Comparison of ENCODE assay signal across 9 mouse cellular contexts in the genomic region with DNA sequence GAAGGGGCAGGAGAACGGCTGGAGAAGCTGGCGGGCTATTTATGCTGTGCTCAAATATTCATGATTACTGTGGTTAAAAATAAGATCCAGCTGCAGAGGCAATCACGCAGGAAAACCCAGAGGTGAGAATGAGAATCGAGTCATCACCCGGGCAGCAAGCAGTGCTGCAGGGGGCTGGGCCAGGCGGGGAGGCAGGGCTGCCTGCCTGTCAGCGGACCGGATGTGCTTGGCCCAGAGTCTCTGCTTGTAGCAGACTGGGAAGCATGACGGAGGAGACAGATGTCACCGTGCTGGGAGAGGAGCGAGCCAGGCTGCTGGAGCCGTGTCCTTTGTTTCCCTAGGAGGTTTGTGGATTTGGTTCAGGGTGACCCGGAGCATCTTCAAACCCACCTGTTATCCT. TPM values are rescaled to one million over a fixed set of nuclear protein-coding genes. Genes with fewer than 3 reads are reported as not detected.
A peak's percentile ranks its signal among the peaks of the same experiment; 100 is the strongest.
DNase-seq lines count a peak whose midpoint lies in the region; ATAC-seq lines count a peak whose summit lies in the region.
"Had no signal": no experiment of that assay in that cellular context is flagged by ENCODE, and none has a peak within 500 bp of the region (broad histone marks: within the 10 kb centered on the region; RNA-seq: fewer than 3 reads in every experiment).

No protein-coding gene starts in this region.

- H3K36me3 ChIP-seq in heart, embryonic 11.5 days (ENCODE audit: control insufficient read depth, insufficient read depth, low read length) = no peaks in the 10 kb centered on the region
- H3K36me3 ChIP-seq in lung, embryonic 15.5 days = no peaks in the 10 kb centered on the region

- DNase-seq in heart, postnatal 25 days (ENCODE audit: low spot score) = no peak
- no peak for DNase-seq in lung, postnatal 25 days (ENCODE audit: low spot score)
- peak; percentile 31 to 57 for DNase-seq in heart, postnatal 10 days
- peak; percentile 76 for DNase-seq in lung, postnatal 10 days
- DNase-seq in urinary bladder, postnatal 25 days (ENCODE audit: low spot score) = no peak
- DNase-seq: cerebellum, adult 18-20 months had no signal

- no peak overlapping the region for H3K9ac ChIP-seq in heart, embryonic 11.5 days (ENCODE audit: low read depth, low read length)
- H3K9ac ChIP-seq in lung, embryonic 15.5 days = no peak overlapping the region

- H3K4me2 ChIP-seq in heart, embryonic 11.5 days = peak overlapping the region; percentile 6
- no peak overlapping the region for H3K4me2 ChIP-seq in lung, embryonic 15.5 days

- peak overlapping the region; percentile 46; the same call in 1 of the 2 replicates for H3K27ac ChIP-seq in heart, embryonic 11.5 days (ENCODE audit: low read depth, low read length)
- H3K27ac ChIP-seq in lung, embryonic 15.5 days = no peak overlapping the region

- H3K4me1 ChIP-seq in heart, embryonic 11.5 days (ENCODE audit: control insufficient read depth, insufficient read depth, low read length) = no peaks in the 10 kb centered on the region
- peaks cover 23% of the 10 kb centered on the region for H3K4me1 ChIP-seq in lung, embryonic 15.5 days

- H3K27me3 ChIP-seq in heart, embryonic 11.5 days (ENCODE audit: control insufficient read depth, insufficient read depth, low read length) = no peaks in the 10 kb centered on the region
- no peaks in the 10 kb centered on the region for H3K27me3 ChIP-seq in lung, embryonic 15.5 days

- no peak for ATAC-seq in heart, embryonic 11.5 days (replicated peaks; ENCODE audit: insufficient number of reproducible peaks, low FRiP score, low TSS enrichment)
- ATAC-seq in lung, embryonic 15.5 days (ENCODE audit: borderline replicate concordance, extremely low read depth, low FRiP score, low TSS enrichment) = peak; percentile 71; the same call in 1 of the 2 replicates
- ATAC-seq in erythroid progenitor cell, adult 5-6 weeks (replicated peaks; ENCODE audit: low FRiP score, poor library complexity, severe bottlenecking) = no peak

- 19% methylated on average over 13 of the region's 13 CpGs for WGBS in heart, embryonic 11.5 days (ENCODE audit: insufficient replicate concordance)
- WGBS in lung, embryonic 15.5 days = 36% methylated on average over 13 of the region's 13 CpGs

- intact Hi-C loops in heart, postnatal 25 days (cut with DNase I) = no loop called here
- intact Hi-C loops in heart, postnatal 10 days (cut with DNase I) = no loop called here

- no peak overlapping the region for H3K4me3 ChIP-seq in heart, embryonic 11.5 days (ENCODE audit: low read depth, low read length)
- no peak overlapping the region for H3K4me3 ChIP-seq in lung, embryonic 15.5 days

- H3K9me3 ChIP-seq in heart, embryonic 11.5 days (replicated peaks; ENCODE audit: control insufficient read depth, low read length) = no peaks in the 10 kb centered on the region
- no peaks in the 10 kb centered on the region for H3K9me3 ChIP-seq in lung, embryonic 15.5 days

RNA-seq across cellular contexts. Expression of gene Gna12, which starts 54.7 kb away (rescaled TPM):
- polyA plus RNA-seq in heart, embryonic 11.5 days (2014; fragmentation: Nextera tagmentation; extraction: Ambion mirVana) = 33.1 and 34.0 TPM in 2 replicates
- 10 to 100 TPM; 89.2 to 97.2 TPM for total RNA-seq in heart, postnatal 25 days (2021)
- 50.9 and 59.9 TPM in 2 replicates for polyA plus RNA-seq in lung, embryonic 15.5 days (2015; fragmentation: Nextera tagmentation; extraction: Ambion mirVana)
- total RNA-seq in heart, postnatal 10 days (2021) = 10 to 100 TPM; 87.4 to 89.9 TPM
- 10.9 and 19.8 TPM in 2 replicates for total RNA-seq in erythroid progenitor cell, adult 5-6 weeks (2015; ENCODE audit: low replicate concordance)
- total RNA-seq in erythroid progenitor cell, adult 5-6 weeks (2017; ENCODE audit: low replicate concordance) = 11.9 and 12.6 TPM in 2 replicates

Comparison
In these comparisons a context has a peak if more than half of its experiments do, and no peak if none do; other contexts are left out.
1. DNase-seq: peak in heart, postnatal 10 days (2 of 2) and lung, postnatal 10 days (single experiment); none in heart, postnatal 25 days (single experiment), lung, postnatal 25 days (single experiment) and urinary bladder, postnatal 25 days (single experiment).
2. RNA of gene Gna12, which starts 54.7 kb away (total RNA-seq): 89.2 to 97.2 TPM in heart, postnatal 25 days and 87.4 to 89.9 TPM in heart, postnatal 10 days; 10.9 to 19.8 TPM in erythroid progenitor cell, adult 5-6 weeks; every median in the first group is over 4 times any median in the second.